Mouse (Mus musculus): ENCODE data around the gene Dennd1b.

DNA sequence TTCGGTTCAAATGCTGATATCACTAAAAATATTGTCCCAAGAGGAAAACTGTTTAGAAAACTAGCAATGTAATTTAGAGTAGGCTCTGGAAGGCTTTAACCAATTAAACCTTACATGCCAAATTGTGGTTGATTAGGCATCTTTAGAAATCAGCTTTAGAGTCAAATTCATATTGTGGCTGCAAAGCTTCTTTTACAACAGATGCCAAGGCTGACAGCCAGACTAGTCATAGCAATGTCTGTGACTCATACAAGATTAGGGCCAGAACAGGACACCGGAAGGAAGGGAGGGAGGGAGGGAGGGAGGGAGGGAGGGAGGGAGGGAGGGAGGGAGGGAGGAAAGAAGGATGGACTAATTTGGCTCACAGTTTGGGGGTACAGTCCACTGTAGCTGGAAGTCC lies 182.3 kb downstream of the Dennd1b start:
- TF ChIP-seq ZC3H11A (IDR thresholded peaks at IDR 0.05; ENCODE audit: borderline replicate concordance, low read depth, low read length), result no peak
- no peak for TF ChIP-seq MAFK (IDR thresholded peaks at IDR 0.05; ENCODE audit: insufficient read depth, low read depth, low read length)
- TF ChIP-seq HCFC1 (IDR thresholded peaks at IDR 0.05; ENCODE audit: borderline replicate concordance, insufficient read depth, low read length), result no peak
- TF ChIP-seq CHD2 (IDR thresholded peaks at IDR 0.05; ENCODE audit: low read depth, low read length), result no peak

Data from ES-E14 (cell line).